ENCODE assay signal across 8 mouse cellular contexts in genomic region chr13:58452651-58453413, GRCm38 (mm10). TPM values are rescaled to one million over a fixed set of nuclear protein-coding genes. Genes with fewer than 3 reads are reported as not detected.
DNase-seq lines count a peak whose midpoint lies in the region; ATAC-seq and TF ChIP-seq lines count a peak whose summit lies in the region.

No protein-coding gene starts in this region.

- H3K9ac ChIP-seq in hindbrain, embryonic 12.5 days, result no peak overlapping the region
- no peak overlapping the region for H3K9ac ChIP-seq in liver, embryonic 12.5 days
- H3K9ac ChIP-seq in neural tube, embryonic 14.5 days (replicated peaks; ENCODE audit: low read depth, low read length), result no peak overlapping the region

- 15% methylated on average over 32 of the region's 32 CpGs for WGBS in hindbrain, embryonic 12.5 days
- WGBS in liver, embryonic 12.5 days (ENCODE audit: insufficient replicate concordance), result 10% methylated on average over 32 of the region's 32 CpGs
- WGBS in neural tube, embryonic 14.5 days, result 17% methylated on average over 32 of the region's 32 CpGs

- no peak for ATAC-seq in hindbrain, embryonic 12.5 days (ENCODE audit: low FRiP score)
- no peak for ATAC-seq in liver, embryonic 12.5 days
- ATAC-seq in neural tube, embryonic 14.5 days (ENCODE audit: low read depth), result no peak

- no peak for TF ChIP-seq CTCF in embryonic fibroblast, embryonic 13.5 days (IDR thresholded peaks at IDR 0.05; ENCODE audit: borderline replicate concordance, insufficient read depth, low read length)

- peak overlapping the region; percentile 30 for H3K4me3 ChIP-seq in embryonic fibroblast, embryonic 13.5 days (ENCODE audit: insufficient read depth, low read length)
- H3K4me3 ChIP-seq in hindbrain, embryonic 12.5 days, result peak overlapping the region; percentile 17
- peak overlapping the region; percentile 38 for H3K4me3 ChIP-seq in liver, embryonic 12.5 days
- no peak overlapping the region for H3K4me3 ChIP-seq in neural tube, embryonic 14.5 days (ENCODE audit: low read depth, low read length)

- no peaks in the 10 kb centered on the region for H3K36me3 ChIP-seq in hindbrain, embryonic 12.5 days
- H3K36me3 ChIP-seq in liver, embryonic 12.5 days, result no peaks in the 10 kb centered on the region
- no peaks in the 10 kb centered on the region for H3K36me3 ChIP-seq in neural tube, embryonic 14.5 days (ENCODE audit: control insufficient read depth, insufficient read depth, low read length)

- no peaks in the 10 kb centered on the region for H3K4me1 ChIP-seq in embryonic fibroblast, embryonic 13.5 days (ENCODE audit: control insufficient read depth, insufficient read depth, low read length)
- peaks cover 6% of the 10 kb centered on the region for H3K4me1 ChIP-seq in hindbrain, embryonic 12.5 days
- H3K4me1 ChIP-seq in liver, embryonic 12.5 days, result no peaks in the 10 kb centered on the region
- 0 out of 2 replicates have a peak, but pooled peaks cover 2% of the 10 kb centered on the region for H3K4me1 ChIP-seq in neural tube, embryonic 14.5 days (ENCODE audit: control insufficient read depth, insufficient read depth, low read length)

- DNase-seq in spleen, adult 18-20 months, result peak; percentile 8 to 41
- DNase-seq in spleen, postnatal 14 days (ENCODE audit: low spot score in 2 of 2), result no peak
- no peak for DNase-seq in layer of hippocampus, postnatal 14 days (ENCODE audit: low spot score in 2 of 2)
- no peak for DNase-seq in cerebellum, adult 9-11 months

- H3K27ac ChIP-seq in embryonic fibroblast, embryonic 13.5 days (ENCODE audit: insufficient read depth, low read length), result no peak overlapping the region
- no peak overlapping the region for H3K27ac ChIP-seq in hindbrain, embryonic 12.5 days
- H3K27ac ChIP-seq in liver, embryonic 12.5 days, result no peak overlapping the region
- no peak overlapping the region for H3K27ac ChIP-seq in neural tube, embryonic 14.5 days (ENCODE audit: low read depth, low read length)

- H3K9me3 ChIP-seq in hindbrain, embryonic 12.5 days (replicated peaks), result no peaks in the 10 kb centered on the region
- 0 out of 2 replicates have a peak, but pooled peaks cover 3% of the 10 kb centered on the region for H3K9me3 ChIP-seq in liver, embryonic 12.5 days (replicated peaks)
- H3K9me3 ChIP-seq in neural tube, embryonic 14.5 days (ENCODE audit: control insufficient read depth, low read length), result no peaks in the 10 kb centered on the region

- H3K27me3 ChIP-seq in hindbrain, embryonic 12.5 days, result peaks cover 31% of the 10 kb centered on the region
- H3K27me3 ChIP-seq in liver, embryonic 12.5 days (replicated peaks), result peaks cover 87% of the 10 kb centered on the region
- H3K27me3 ChIP-seq in neural tube, embryonic 14.5 days (ENCODE audit: control insufficient read depth, insufficient read depth, low read length), result peaks cover 2% of the 10 kb centered on the region; the same call in 1 of the 2 replicates

- H3K4me2 ChIP-seq in hindbrain, embryonic 12.5 days (replicated peaks), result peak overlapping the region; percentile 48
- peak overlapping the region; percentile 57 for H3K4me2 ChIP-seq in liver, embryonic 12.5 days
- 0 out of 2 replicates have a peak overlapping the region, but pooled peaks have one; percentile 19 for H3K4me2 ChIP-seq in neural tube, embryonic 14.5 days (ENCODE audit: low read depth, low read length)

- TF ChIP-seq POLR2A in embryonic fibroblast, embryonic 13.5 days (IDR thresholded peaks at IDR 0.05; ENCODE audit: low read depth, low read length), result 0 out of 2 replicates have a peak, but pooled peaks have one; percentile 44

RNA-seq across cellular contexts. Expression of gene Hnrnpk, which starts 49.7 kb away (rescaled TPM):
- polyA plus RNA-seq in embryonic fibroblast, embryonic 13.5 days (2011; ENCODE audit: insufficient read length, low read depth, missing spikeins), result 1,418 and 1,755 TPM in 2 replicates
- 1,934 and 2,030 TPM in 2 replicates for polyA plus RNA-seq in hindbrain, embryonic 12.5 days (2016; fragmentation: Nextera tagmentation; extraction: Ambion mirVana)
- 906 and 911 TPM in 2 replicates for polyA plus RNA-seq in liver, embryonic 12.5 days (2016; fragmentation: Nextera tagmentation; extraction: Ambion mirVana)
- polyA plus RNA-seq in neural tube, embryonic 14.5 days (2014; fragmentation: Nextera tagmentation; extraction: Ambion mirVana), result 1,230 and 1,490 TPM in 2 replicates
- total RNA-seq in layer of hippocampus, postnatal 14 days (2021), result 100 to 1,000 TPM; 716 to 724 TPM

RNA-seq across cellular contexts. Expression of gene Rmi1, which starts 50.8 kb away (rescaled TPM):
- 21.2 and 24.5 TPM in 2 replicates for polyA plus RNA-seq in embryonic fibroblast, embryonic 13.5 days (2011; ENCODE audit: insufficient read length, low read depth, missing spikeins)
- polyA plus RNA-seq in hindbrain, embryonic 12.5 days (2016; fragmentation: Nextera tagmentation; extraction: Ambion mirVana), result 29.6 and 32.1 TPM in 2 replicates
- 22.3 and 25.4 TPM in 2 replicates for polyA plus RNA-seq in liver, embryonic 12.5 days (2016; fragmentation: Nextera tagmentation; extraction: Ambion mirVana)
- polyA plus RNA-seq in neural tube, embryonic 14.5 days (2014; fragmentation: Nextera tagmentation; extraction: Ambion mirVana), result 27.3 and 28.8 TPM in 2 replicates
- total RNA-seq in layer of hippocampus, postnatal 14 days (2021), result 10 to 100 TPM; 16.3 to 16.6 TPM

Comparison
In these comparisons a context has a peak if more than half of its experiments do, and no peak if none do; other contexts are left out.
1. DNase-seq: peak in spleen, adult 18-20 months (2 of 2); none in spleen, postnatal 14 days (0 of 2), layer of hippocampus, postnatal 14 days (0 of 2) and cerebellum, adult 9-11 months (single experiment).
2. Peak in every context shown above with its lines, with median percentiles within 50 percentile points of each other: H3K4me2 ChIP-seq.